In the genomic region with DNA sequence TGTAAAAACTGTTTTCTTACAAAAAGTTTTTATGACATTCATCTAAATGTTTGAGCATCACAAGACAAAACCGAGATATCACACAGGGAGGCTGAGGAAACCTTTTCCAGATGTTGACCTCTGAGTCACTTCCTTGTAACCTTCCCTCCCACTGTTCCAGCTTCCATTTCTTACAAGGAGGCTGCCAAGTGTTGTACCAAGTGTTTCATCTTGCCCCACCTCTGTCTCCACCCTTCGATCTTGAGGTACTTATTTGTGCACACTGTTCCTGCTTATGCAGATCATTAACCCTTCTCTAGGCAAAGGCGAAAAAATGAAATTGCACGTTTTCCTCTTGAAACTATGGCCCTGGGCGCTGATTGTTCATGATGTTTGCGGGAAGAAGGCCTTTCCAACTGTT, we compare ENCODE assay signal across 18 mouse cellular contexts. TPM values are rescaled to one million over a fixed set of nuclear protein-coding genes. Genes with fewer than 3 reads are reported as not detected.
A peak's percentile ranks its signal among the peaks of the same experiment; 100 is the strongest.
DNase-seq lines count a peak whose midpoint lies in the region; ATAC-seq lines count a peak whose summit lies in the region.
"Had no signal": no experiment of that assay in that cellular context is flagged by ENCODE, and none has a peak within 500 bp of the region (broad histone marks: within the 10 kb centered on the region; RNA-seq: fewer than 3 reads in every experiment).

No protein-coding gene starts in this region.

- intact Hi-C loops in gastrocnemius, postnatal 14 days (cut with DNase I; ENCODE audit: low total_unique reads): no loop called here

- H3K9ac ChIP-seq in kidney, embryonic 16.5 days (replicated peaks; ENCODE audit: low read length): no peak overlapping the region
- H3K9ac ChIP-seq: liver, embryonic 15.5 days had no signal

- peak; percentile 15 for DNase-seq in gastrocnemius, postnatal 25 days
- no peak for DNase-seq in gastrocnemius, postnatal 14 days
- DNase-seq in kidney, postnatal 4 days: no peak
- DNase-seq in lung, postnatal 10 days: peak; percentile 28
- DNase-seq in thymus, postnatal 10 days (ENCODE audit: low spot score in 2 of 2): no peak
- no peak for DNase-seq in retina, postnatal 1 day
- DNase-seq: cerebellum, postnatal 10 days; left cerebral cortex, postnatal 4 days; right cerebral cortex, postnatal 25 days; thymus, postnatal 25 days had no signal

- H3K4me1 ChIP-seq in kidney, embryonic 16.5 days (ENCODE audit: insufficient read depth, low read length): no peaks in the 10 kb centered on the region
- peaks cover 6% of the 10 kb centered on the region for H3K4me1 ChIP-seq in brown adipose tissue, adult 24 weeks (ENCODE audit: control insufficient read depth, insufficient read depth, insufficient read length, low read length)
- H3K4me1 ChIP-seq: liver, embryonic 15.5 days had no signal

- 63% methylated on average over 6 of the region's 6 CpGs for WGBS in kidney, embryonic 16.5 days

- H3K4me2 ChIP-seq in kidney, embryonic 16.5 days (replicated peaks; ENCODE audit: low read depth, low read length): peak overlapping the region; percentile 13
- H3K4me2 ChIP-seq: liver, embryonic 15.5 days; midbrain, embryonic 11.5 days had no signal

- peak overlapping the region; percentile 40; the same call in 1 of the 2 replicates for H3K27ac ChIP-seq in kidney, embryonic 16.5 days (ENCODE audit: low read length)
- H3K27ac ChIP-seq in brown adipose tissue, adult 24 weeks (replicated peaks; ENCODE audit: low read depth, low read length): peak overlapping the region; percentile 91
- H3K27ac ChIP-seq: liver, embryonic 15.5 days had no signal

- no peaks in the 10 kb centered on the region for H3K27me3 ChIP-seq in kidney, embryonic 16.5 days (ENCODE audit: insufficient read depth, low read length)
- H3K27me3 ChIP-seq: liver, embryonic 15.5 days had no signal

- H3K4me3 ChIP-seq in kidney, embryonic 16.5 days (ENCODE audit: low read length): no peak overlapping the region; the same call in 1 of the 2 replicates
- peak overlapping the region; percentile 56 for H3K4me3 ChIP-seq in brown adipose tissue, adult 24 weeks (ENCODE audit: insufficient read depth, low read depth, low read length)
- H3K4me3 ChIP-seq: liver, embryonic 15.5 days; myocyte had no signal

- ATAC-seq in kidney, embryonic 16.5 days (ENCODE audit: low FRiP score, low TSS enrichment): no peak
- ATAC-seq: forebrain, embryonic 14.5 days had no signal

- no peaks in the 10 kb centered on the region for H3K36me3 ChIP-seq in kidney, embryonic 16.5 days (ENCODE audit: insufficient read depth, low read length)
- H3K36me3 ChIP-seq: liver, embryonic 15.5 days had no signal

- H3K9me3 ChIP-seq in kidney, embryonic 16.5 days (ENCODE audit: low read length): no peaks in the 10 kb centered on the region
- H3K9me3 ChIP-seq: liver, embryonic 15.5 days had no signal

RNA-seq across cellular contexts. Expression of a gene that starts 2.1 kb away (rescaled TPM):
- total RNA-seq in gastrocnemius, postnatal 25 days (2021): 1 to 10 TPM; 2.4 to 2.5 TPM
- 1 to 10 TPM; 3.5 to 4.5 TPM for total RNA-seq in gastrocnemius, postnatal 14 days (2021)
- polyA plus RNA-seq in kidney, embryonic 16.5 days (2015; fragmentation: Nextera tagmentation; extraction: Ambion mirVana): 11.3 and 12.8 TPM in 2 replicates
- polyA plus RNA-seq in brown adipose tissue, adult 24 weeks (2012; ENCODE audit: insufficient read depth, insufficient read length, missing spikeins): 2.1 and 2.5 TPM in 2 replicates
- total RNA-seq: granulocyte monocyte progenitor cell, adult 5-6 weeks had no signal

RNA-seq across cellular contexts. Expression of a gene that starts 41.1 kb away (rescaled TPM):
- total RNA-seq in gastrocnemius, postnatal 25 days (2021): not detected
- total RNA-seq in gastrocnemius, postnatal 14 days (2021): not detected
- polyA plus RNA-seq in kidney, embryonic 16.5 days (2015; fragmentation: Nextera tagmentation; extraction: Ambion mirVana): 0.41 and 0.54 TPM in 2 replicates
- 0.63 TPM in 1 of 2 replicates, not detected in the other for polyA plus RNA-seq in brown adipose tissue, adult 24 weeks (2012; ENCODE audit: insufficient read depth, insufficient read length, missing spikeins)
- total RNA-seq: granulocyte monocyte progenitor cell, adult 5-6 weeks; left cerebral cortex, postnatal 4 days had no signal
- polyA plus RNA-seq: myocyte had no signal

RNA-seq across cellular contexts. Expression of a gene that starts 52.6 kb away (rescaled TPM):
- not detected for total RNA-seq in gastrocnemius, postnatal 25 days (2021)
- total RNA-seq in gastrocnemius, postnatal 14 days (2021): under 1 TPM in 1 of 2 experiments, not detected in 1; 0.35 TPM
- 1.8 and 1.9 TPM in 2 replicates for polyA plus RNA-seq in kidney, embryonic 16.5 days (2015; fragmentation: Nextera tagmentation; extraction: Ambion mirVana)
- not detected in 2 replicates for polyA plus RNA-seq in brown adipose tissue, adult 24 weeks (2012; ENCODE audit: insufficient read depth, insufficient read length, missing spikeins)
- polyA plus RNA-seq: myocyte had no signal

RNA-seq across cellular contexts. Expression of a gene that starts 57.2 kb away (rescaled TPM):
- not detected for total RNA-seq in gastrocnemius, postnatal 25 days (2021)
- not detected for total RNA-seq in gastrocnemius, postnatal 14 days (2021)
- polyA plus RNA-seq in kidney, embryonic 16.5 days (2015; fragmentation: Nextera tagmentation; extraction: Ambion mirVana): not detected in 2 replicates
- polyA plus RNA-seq in brown adipose tissue, adult 24 weeks (2012; ENCODE audit: insufficient read depth, insufficient read length, missing spikeins): not detected in 2 replicates
- total RNA-seq: left cerebral cortex, postnatal 4 days had no signal
- polyA plus RNA-seq: forebrain, embryonic 14.5 days; midbrain, embryonic 11.5 days; stomach, embryonic 14.5 days had no signal

Comparison
In these comparisons a context has a peak if more than half of its experiments do, and no peak if none do; other contexts are left out.
1. DNase-seq: peak in gastrocnemius, postnatal 25 days (single experiment) and lung, postnatal 10 days (single experiment); none in gastrocnemius, postnatal 14 days (single experiment), kidney, postnatal 4 days (0 of 2), thymus, postnatal 10 days (0 of 2) and retina, postnatal 1 day (single experiment).